ENCODE assay signal across 8 mouse cellular contexts in genomic region chr1:86524619-86525498, GRCm38 (mm10). TPM values are rescaled to one million over a fixed set of nuclear protein-coding genes. Genes with fewer than 3 reads are reported as not detected.
DNase-seq lines count a peak whose midpoint lies in the region; ATAC-seq lines count a peak whose summit lies in the region.

No protein-coding gene starts in this region.

- H3K4me2 ChIP-seq in hindbrain, embryonic 12.5 days (replicated peaks): peak overlapping the region; percentile 93

- DNase-seq in NIH3T3 (ENCODE audit: low read depth): peak; percentile 100
- peak; percentile 100 for DNase-seq in cerebellum, postnatal 10 days
- DNase-seq in frontal cortex, postnatal 10 days (ENCODE audit: low spot score in 2 of 2): peak; percentile 99 to 100
- DNase-seq in layer of hippocampus, postnatal 14 days (ENCODE audit: low spot score in 2 of 2): peak; percentile 100
- DNase-seq in lung, postnatal 14 days: peak; percentile 100
- DNase-seq in retina, embryonic 14.5 days (ENCODE audit: low spot score): peak; percentile 99
- DNase-seq in thymus, postnatal 4 days: peak; percentile 99

- peaks cover 28% of the 10 kb centered on the region for H3K4me1 ChIP-seq in hindbrain, embryonic 12.5 days

- WGBS in hindbrain, embryonic 12.5 days: 2% methylated on average over 53 of the region's 53 CpGs

- H3K36me3 ChIP-seq in hindbrain, embryonic 12.5 days: peaks cover 10% of the 10 kb centered on the region

- no peaks in the 10 kb centered on the region for H3K9me3 ChIP-seq in hindbrain, embryonic 12.5 days (replicated peaks)

- peak overlapping the region; percentile 92 for H3K9ac ChIP-seq in hindbrain, embryonic 12.5 days

- H3K27me3 ChIP-seq in hindbrain, embryonic 12.5 days: no peaks in the 10 kb centered on the region

- H3K4me3 ChIP-seq in hindbrain, embryonic 12.5 days: peak overlapping the region; percentile 93

- H3K27ac ChIP-seq in hindbrain, embryonic 12.5 days: peak overlapping the region; percentile 100

- peak; percentile 77 for ATAC-seq in hindbrain, embryonic 12.5 days (ENCODE audit: low FRiP score)

RNA-seq across cellular contexts. Expression of gene Ptma, which starts 1.7 kb away (rescaled TPM):
- polyA plus RNA-seq in hindbrain, embryonic 12.5 days (2016; fragmentation: Nextera tagmentation; extraction: Ambion mirVana): 2,735 and 2,863 TPM in 2 replicates
- 100 to 1,000 TPM; 453 to 549 TPM for total RNA-seq in layer of hippocampus, postnatal 14 days (2021)

RNA-seq across cellular contexts. Expression of gene Pde6d, which starts 57.6 kb away (rescaled TPM):
- 93.7 and 100 TPM in 2 replicates for polyA plus RNA-seq in hindbrain, embryonic 12.5 days (2016; fragmentation: Nextera tagmentation; extraction: Ambion mirVana)
- 10 to 100 TPM; 57.8 to 61.8 TPM for total RNA-seq in layer of hippocampus, postnatal 14 days (2021)

RNA-seq across cellular contexts. Expression of gene Cops7b, which starts 57.8 kb away (rescaled TPM):
- 60.2 and 60.6 TPM in 2 replicates for polyA plus RNA-seq in hindbrain, embryonic 12.5 days (2016; fragmentation: Nextera tagmentation; extraction: Ambion mirVana)
- total RNA-seq in layer of hippocampus, postnatal 14 days (2021): 10 to 100 TPM; 22.8 to 24.4 TPM

Comparison
In these comparisons a context has a peak if more than half of its experiments do, and no peak if none do; other contexts are left out.
1. Peak in every context shown above with its lines: DNase-seq, ATAC-seq, H3K4me3 ChIP-seq and H3K27ac ChIP-seq.